Mouse (Mus musculus): Measurements from ENCODE around the gene Ascc1. TPM values are rescaled to one million over a fixed set of nuclear protein-coding genes. Genes with fewer than 3 reads are reported as not detected.

Ascc1 gene
- polyA plus RNA-seq, 1 experiment from 2014 or later: 38.0 TPM

DNA sequence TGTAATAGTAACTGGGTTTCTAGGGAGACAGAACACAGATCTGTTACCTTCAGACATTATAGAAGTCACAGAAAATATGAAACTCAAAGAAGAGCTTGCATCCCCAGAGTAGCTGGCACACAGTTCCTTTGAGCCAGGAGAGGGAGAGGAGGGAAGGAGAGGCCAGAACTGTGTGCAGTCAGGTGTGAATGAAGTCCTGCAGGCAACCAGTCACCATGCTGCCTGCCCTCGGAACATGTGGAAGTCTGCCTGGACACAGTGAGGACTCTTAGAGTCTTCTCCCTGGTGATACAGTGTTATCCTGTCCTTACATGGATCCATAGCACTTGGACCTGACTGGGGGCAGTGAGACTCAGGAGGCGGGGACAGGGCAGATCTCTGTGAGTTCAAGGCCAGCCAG, 89.7 kb downstream of the Ascc1 start:
- Histone ChIP-seq H3K36me3 (no peaks in the 10 kb centered on the region), H3K9me3 (replicated peaks) (no peaks in the 10 kb centered on the region), H3K4me2 (replicated peaks) (no peak overlapping the region), H3K4me1 (0 out of 2 replicates have a peak, but pooled peaks cover 2% of the 10 kb centered on the region), H3K4me3 (no peak overlapping the region), H3K27ac (no peak overlapping the region), H3K27me3 (no peaks in the 10 kb centered on the region), H3K9ac (no peak overlapping the region)
- ATAC-seq (ENCODE audit: low FRiP score): no peak
- 69% methylated on average over 2 of the region's 2 CpGs for WGBS

GRCm38 (mm10) chr10:60093751-60094150, 91.1 kb downstream of the Ascc1 start:
- no peak overlapping the region for H3K4me2 ChIP-seq (replicated peaks)
- no peaks in the 10 kb centered on the region for H3K9me3 ChIP-seq (replicated peaks)
- 0 out of 2 replicates have a peak, but pooled peaks cover under 1% of the 10 kb centered on the region for H3K4me1 ChIP-seq
- WGBS: 90% methylated on average over 2 of the region's 2 CpGs
- H3K9ac ChIP-seq: no peak overlapping the region
- no peaks in the 10 kb centered on the region for H3K36me3 ChIP-seq
- H3K4me3 ChIP-seq: no peak overlapping the region
- no peak for ATAC-seq (ENCODE audit: low FRiP score)
- no peak overlapping the region for H3K27ac ChIP-seq
- H3K27me3 ChIP-seq: no peaks in the 10 kb centered on the region

- 96% methylated on average over 2 of the region's 2 CpGs for WGBS
- Histone ChIP-seq H3K27ac (no peak overlapping the region), H3K4me3 (no peak overlapping the region), H3K9me3 (replicated peaks) (no peaks in the 10 kb centered on the region), H3K9ac (no peak overlapping the region), H3K4me1 (no peaks in the 10 kb centered on the region), H3K36me3 (no peaks in the 10 kb centered on the region), H3K27me3 (no peaks in the 10 kb centered on the region), H3K4me2 (replicated peaks) (no peak overlapping the region)
- ATAC-seq (ENCODE audit: low FRiP score): no peak
Observed at GRCm38 (mm10) chr10:60095558-60095957, 93.0 kb downstream of the Ascc1 start.

DNA sequence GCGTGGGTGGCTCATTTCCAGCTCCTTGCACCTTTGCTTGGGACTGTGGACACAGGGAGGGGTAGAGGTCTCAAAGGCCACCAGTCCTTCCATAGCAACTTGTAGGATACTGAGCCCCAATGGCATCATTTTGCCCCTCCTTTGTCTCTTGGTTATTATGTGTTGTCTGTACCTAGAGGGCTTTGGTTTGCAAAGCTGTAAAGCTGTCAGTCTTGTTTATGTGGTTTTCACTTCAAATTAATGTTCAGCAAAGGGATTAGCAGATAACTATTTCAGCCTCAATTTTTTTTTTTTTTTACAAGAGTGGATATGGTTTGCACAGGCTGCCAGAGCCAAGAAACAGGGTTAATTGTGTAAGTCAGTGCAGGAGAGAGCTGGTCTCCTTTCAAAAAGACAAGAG, 93.7 kb downstream of the Ascc1 start:
- H3K4me2 ChIP-seq (replicated peaks): no peak overlapping the region
- 78% methylated on average over 1 of the region's 1 CpGs for WGBS
- no peak for ATAC-seq (ENCODE audit: low FRiP score)
- no peaks in the 10 kb centered on the region for H3K9me3 ChIP-seq (replicated peaks)
- no peaks in the 10 kb centered on the region for H3K36me3 ChIP-seq
- no peaks in the 10 kb centered on the region for H3K4me1 ChIP-seq
- no peak overlapping the region for H3K9ac ChIP-seq
- H3K27ac ChIP-seq: no peak overlapping the region
- H3K27me3 ChIP-seq: no peaks in the 10 kb centered on the region
- H3K4me3 ChIP-seq: no peak overlapping the region

DNA sequence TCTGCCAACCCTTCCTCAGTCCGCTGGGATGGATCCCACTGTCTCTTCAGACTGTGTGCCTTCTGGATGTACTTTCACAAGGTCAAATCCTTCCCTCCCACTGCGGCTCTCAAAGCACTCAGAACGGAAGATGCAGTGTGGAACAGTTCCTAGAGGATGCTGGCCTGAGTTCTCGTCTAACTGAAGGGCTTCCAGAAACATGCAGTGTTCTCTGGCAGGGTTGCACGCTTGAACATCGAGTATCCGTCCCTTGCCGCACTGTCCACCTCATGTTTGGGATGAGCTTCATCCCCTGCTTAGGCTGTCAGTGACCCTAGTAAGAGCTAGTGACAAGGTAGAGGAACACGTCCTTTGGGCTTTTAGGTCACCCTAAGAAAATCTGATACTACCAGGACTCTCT, 94.5 kb downstream of the Ascc1 start:
- Histone ChIP-seq H3K9me3 (replicated peaks) (no peaks in the 10 kb centered on the region), H3K36me3 (no peaks in the 10 kb centered on the region), H3K27ac (no peak overlapping the region), H3K9ac (no peak overlapping the region), H3K27me3 (no peaks in the 10 kb centered on the region), H3K4me3 (no peak overlapping the region), H3K4me1 (no peaks in the 10 kb centered on the region), H3K4me2 (replicated peaks) (no peak overlapping the region)
- no peak for ATAC-seq (ENCODE audit: low FRiP score)
- WGBS: 95% methylated on average over 9 of the region's 9 CpGs

DNA sequence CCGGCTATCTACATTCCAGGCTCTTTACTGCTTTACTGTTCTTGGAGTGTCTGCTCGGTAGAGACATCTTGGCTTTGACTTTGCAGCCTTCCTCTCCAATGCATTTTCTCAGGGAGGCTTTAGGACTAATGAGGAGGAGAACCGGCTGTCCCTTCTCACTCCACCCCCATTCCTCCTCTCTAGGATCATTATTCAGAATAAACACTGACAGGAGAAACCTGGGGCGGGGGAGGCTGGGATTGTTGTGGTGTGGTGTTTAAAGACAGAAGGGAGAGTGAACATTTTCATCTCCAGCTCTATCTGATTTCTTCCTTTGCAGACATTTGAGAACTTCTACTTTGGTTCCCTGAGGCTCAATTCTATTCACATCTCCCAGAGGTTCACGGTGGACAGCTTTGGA, 95.2 kb downstream of the Ascc1 start:
- Histone ChIP-seq H3K27me3 (no peaks in the 10 kb centered on the region), H3K9ac (no peak overlapping the region), H3K36me3 (no peaks in the 10 kb centered on the region), H3K4me1 (no peaks in the 10 kb centered on the region), H3K4me3 (no peak overlapping the region), H3K4me2 (replicated peaks) (no peak overlapping the region), H3K27ac (no peak overlapping the region), H3K9me3 (replicated peaks) (no peaks in the 10 kb centered on the region)
- 89% methylated on average over 5 of the region's 5 CpGs for WGBS
- no peak for ATAC-seq (ENCODE audit: low FRiP score)

GRCm38 (mm10) chr10:60105391-60106145, 103.0 kb downstream of the Ascc1 start:
- Histone ChIP-seq H3K36me3 (no peaks in the 10 kb centered on the region), H3K27ac (peak overlapping the region; percentile 92), H3K4me1 (peaks cover 29% of the 10 kb centered on the region), H3K4me3 (peak overlapping the region; percentile 70), H3K9ac (peak overlapping the region; percentile 55; the same call in 1 of the 2 replicates), H3K27me3 (peaks cover 22% of the 10 kb centered on the region), H3K4me2 (replicated peaks) (peak overlapping the region; percentile 97), H3K9me3 (replicated peaks) (no peaks in the 10 kb centered on the region)
- peak; percentile 59 for ATAC-seq (ENCODE audit: low FRiP score)
- WGBS: 9% methylated on average over 20 of the region's 20 CpGs

- no peaks in the 10 kb centered on the region for H3K36me3 ChIP-seq
- ATAC-seq (ENCODE audit: low FRiP score): peak; percentile 71
- H3K4me2 ChIP-seq (replicated peaks): peak within 1 kb of the TSS; percentile 97
- H3K9ac ChIP-seq: peak within 1 kb of the TSS; percentile 83
- peaks cover 29% of the 10 kb centered on the region for H3K4me1 ChIP-seq
- peaks cover 22% of the 10 kb centered on the region for H3K27me3 ChIP-seq
- 1% methylated on average over 18 of the region's 22 CpGs for WGBS
- H3K9me3 ChIP-seq (replicated peaks): no peaks in the 10 kb centered on the region
- peak within 1 kb of the TSS; percentile 70 for H3K4me3 ChIP-seq
- H3K27ac ChIP-seq: peak within 1 kb of the TSS; percentile 92
Observed at GRCm38 (mm10) chr10:60106146-60106530, 103.5 kb downstream of the Ascc1 start, which contains the start of gene Spock2. TSS of gene Spock2 (plus strand) at chr10:60106219.

DNA sequence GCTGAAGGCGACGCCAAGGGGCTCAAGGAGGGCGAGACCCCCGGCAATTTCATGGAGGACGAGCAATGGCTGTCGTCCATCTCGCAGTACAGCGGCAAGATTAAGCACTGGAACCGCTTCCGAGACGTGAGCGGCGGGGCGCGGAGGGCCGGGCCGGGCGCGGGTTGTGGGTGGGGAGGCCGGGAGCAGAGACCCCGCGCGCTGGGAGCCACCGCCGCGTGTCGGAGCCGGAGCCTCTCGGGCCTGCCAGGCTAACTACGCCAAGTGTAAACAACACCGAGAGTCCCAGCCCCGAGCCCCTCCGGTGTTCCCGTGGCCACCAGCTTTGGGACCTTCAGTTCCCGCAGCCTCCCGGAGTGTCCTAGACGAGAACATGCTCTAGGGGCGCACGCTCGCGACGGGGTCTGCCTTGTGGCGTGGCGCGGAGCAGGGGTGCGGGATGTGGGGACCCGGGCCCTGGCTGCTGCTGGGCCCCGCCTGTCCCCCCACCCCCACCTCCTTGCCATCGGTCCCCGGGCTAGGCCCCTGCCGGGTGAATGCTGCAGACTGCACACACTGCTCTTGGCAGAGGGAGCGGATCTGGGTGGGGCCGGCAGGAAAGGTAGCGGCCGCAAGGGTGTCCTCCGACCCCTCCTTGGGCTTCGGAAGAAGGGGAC, 104.1 kb downstream of the Ascc1 start:
- peaks cover 22% of the 10 kb centered on the region for H3K27me3 ChIP-seq
- no peaks in the 10 kb centered on the region for H3K9me3 ChIP-seq (replicated peaks)
- WGBS: under 1% methylated on average over 57 of the region's 57 CpGs
- peaks cover 29% of the 10 kb centered on the region for H3K4me1 ChIP-seq
- H3K4me3 ChIP-seq: peak overlapping the region; percentile 70
- no peaks in the 10 kb centered on the region for H3K36me3 ChIP-seq
- H3K27ac ChIP-seq: peak overlapping the region; percentile 92
- H3K9ac ChIP-seq: peak overlapping the region; percentile 83
- peak overlapping the region; percentile 97 for H3K4me2 ChIP-seq (replicated peaks)
- ATAC-seq (ENCODE audit: low FRiP score): peak; percentile 77

DNA sequence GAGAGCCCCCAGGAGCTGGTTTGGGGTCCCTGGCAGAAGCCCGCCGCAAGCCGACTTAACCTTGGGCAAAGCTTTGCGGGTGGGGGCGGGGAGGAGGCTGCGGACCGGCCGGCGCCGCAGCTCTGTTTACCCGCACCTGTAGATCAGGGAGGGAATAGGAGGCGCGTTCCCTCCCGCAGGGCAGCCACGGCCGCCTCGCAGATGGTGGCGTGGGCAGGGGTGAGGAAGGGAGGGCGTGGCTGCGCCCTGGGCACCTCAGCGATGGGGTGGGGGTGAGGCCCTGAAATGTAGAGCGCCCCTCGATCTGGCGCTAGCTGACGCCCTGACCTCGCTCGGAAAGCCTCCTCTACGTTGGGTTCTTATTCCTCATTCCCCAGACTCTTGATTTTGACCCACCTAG, 104.8 kb downstream of the Ascc1 start:
- Histone ChIP-seq H3K36me3 (no peaks in the 10 kb centered on the region), H3K27me3 (peaks cover 22% of the 10 kb centered on the region), H3K9me3 (replicated peaks) (no peaks in the 10 kb centered on the region), H3K9ac (peak overlapping the region; percentile 83), H3K4me2 (replicated peaks) (peak overlapping the region; percentile 97), H3K4me3 (peak overlapping the region; percentile 70), H3K27ac (peak overlapping the region; percentile 92; the same call in 1 of the 2 replicates), H3K4me1 (peaks cover 29% of the 10 kb centered on the region)
- ATAC-seq (ENCODE audit: low FRiP score): no peak
- WGBS: 1% methylated on average over 25 of the region's 28 CpGs

- H3K36me3 ChIP-seq: no peaks in the 10 kb centered on the region
- peak overlapping the region; percentile 97 for H3K4me2 ChIP-seq (replicated peaks)
- no peak for ATAC-seq (ENCODE audit: low FRiP score)
- no peak overlapping the region for H3K27ac ChIP-seq
- H3K9ac ChIP-seq: peak overlapping the region; percentile 59
- H3K9me3 ChIP-seq (replicated peaks): no peaks in the 10 kb centered on the region
- peaks cover 29% of the 10 kb centered on the region for H3K4me1 ChIP-seq
- H3K4me3 ChIP-seq: peak overlapping the region; percentile 70
- 42% methylated on average over 17 of the region's 17 CpGs for WGBS
- H3K27me3 ChIP-seq: peaks cover 22% of the 10 kb centered on the region
Observed at GRCm38 (mm10) chr10:60108321-60109111, 105.9 kb downstream of the Ascc1 start.

- no peak for ATAC-seq (ENCODE audit: low FRiP score)
- Histone ChIP-seq H3K4me2 (replicated peaks) (no peak overlapping the region), H3K4me3 (no peak overlapping the region), H3K36me3 (no peaks in the 10 kb centered on the region), H3K9me3 (replicated peaks) (no peaks in the 10 kb centered on the region), H3K27me3 (peaks cover 22% of the 10 kb centered on the region), H3K27ac (no peak overlapping the region), H3K4me1 (peaks cover 29% of the 10 kb centered on the region), H3K9ac (no peak overlapping the region)
- WGBS: 88% methylated on average over 8 of the region's 8 CpGs
Observed at GRCm38 (mm10) chr10:60109336-60109735, 106.7 kb downstream of the Ascc1 start.
